Mouse (Mus musculus) duodenum, adult 2 months (tissue): ENCODE data around the gene Ubl4a. TPM values are rescaled to one million over a fixed set of nuclear protein-coding genes. Genes with fewer than 3 reads are reported as not detected.

Experiments used
- polyA plus RNA-seq: library from polyadenylated mRNA; depleted of rRNA; stranded (reverse); fragments of >200 nt; gene quantifications from 2 replicates; pipeline ENCODE4 v1.2.3, GENCODE M21; 2012; ENCODE audit warnings: low replicate concordance; rRNA removed

Ubl4a gene
- 32.7 and 36.9 TPM in 2 replicates for polyA plus RNA-seq

GRCm38 (mm10) chrX:74372888-74373549 lies at the start of gene Ubl4a, which contains the start of gene Slc10a3:
Gene Ubl4a (minus strand): TSS chrX:74373218.
Gene Slc10a3 (minus strand): TSS chrX:74373349.

GRCm38 (mm10) chrX:74392535-74393443 lies 19.8 kb upstream of the Ubl4a start, which contains the start of the genes Fam3a and Ikbkg:
Gene Fam3a (minus strand): TSS chrX:74393272.
Gene Ikbkg (plus strand): TSS chrX:74393290.

GRCm38 (mm10) chrX:74353467-74353770 lies 19.6 kb downstream of the Ubl4a start, which contains the start of gene Lage3:
Gene Lage3 (minus strand): TSS chrX:74353618.

GRCm38 (mm10) chrX:74328725-74329161 lies 44.3 kb downstream of the Ubl4a start, which contains the start of gene Plxna3:
Gene Plxna3 (plus strand): TSS chrX:74329066.

Other genes with a start within 250 kb of the Ubl4a start
- gene Opn1mw, start 245.8 kb downstream of the Ubl4a start, polyA plus RNA-seq, result not detected in 2 replicates
- gene Mecp2, start 237.9 kb downstream of the Ubl4a start, polyA plus RNA-seq, result 1.9 and 2.2 TPM in 2 replicates
- not detected in 2 replicates for gene Tex28, start 205.4 kb downstream of the Ubl4a start, polyA plus RNA-seq
- gene Tktl1, start 196.0 kb downstream of the Ubl4a start, polyA plus RNA-seq, result not detected in 2 replicates
- gene Flna, start 123.4 kb downstream of the Ubl4a start, polyA plus RNA-seq, result 252 and 315 TPM in 2 replicates
- 32.5 and 51.7 TPM in 2 replicates for gene Emd, start 118.5 kb downstream of the Ubl4a start, polyA plus RNA-seq
- 597 and 840 TPM in 2 replicates for gene Rpl10, start 102.4 kb downstream of the Ubl4a start, polyA plus RNA-seq
- 68.3 and 76.5 TPM in 2 replicates for gene Taz, start 91.3 kb downstream of the Ubl4a start, polyA plus RNA-seq
- gene Dnase1l1, start 90.9 kb downstream of the Ubl4a start, polyA plus RNA-seq, result 13.5 and 14.5 TPM in 2 replicates
- gene Atp6ap1, start 76.1 kb downstream of the Ubl4a start, polyA plus RNA-seq, result 124 and 181 TPM in 2 replicates
- 40.2 and 70.9 TPM in 2 replicates for gene Gdi1, start 68.2 kb downstream of the Ubl4a start, polyA plus RNA-seq
- gene Fam50a, start 60.2 kb downstream of the Ubl4a start, polyA plus RNA-seq, result 6.0 and 7.8 TPM in 2 replicates
- gene Plxna3, start 44.2 kb downstream of the Ubl4a start, polyA plus RNA-seq, result 2.7 and 6.4 TPM in 2 replicates
- gene Lage3, start 19.6 kb downstream of the Ubl4a start, polyA plus RNA-seq, result 16.5 and 24.4 TPM in 2 replicates
- gene Slc10a3, start 131 bp upstream of the Ubl4a start, polyA plus RNA-seq, result 11.5 and 11.9 TPM in 2 replicates
- gene Fam3a, start 20.1 kb upstream of the Ubl4a start, polyA plus RNA-seq, result 19.4 and 28.2 TPM in 2 replicates
- 5.4 and 6.6 TPM in 2 replicates for gene Ikbkg, start 20.1 kb upstream of the Ubl4a start, polyA plus RNA-seq
- gene G6pdx, start 56.0 kb upstream of the Ubl4a start, polyA plus RNA-seq, result 18.2 and 22.2 TPM in 2 replicates
- not detected in 2 replicates for gene Gm6880, start 108.2 kb upstream of the Ubl4a start, polyA plus RNA-seq
- not detected in 2 replicates for gene Olfr1326-ps1, start 201.7 kb upstream of the Ubl4a start, polyA plus RNA-seq
- not detected in 2 replicates for gene Olfr1325, start 219.5 kb upstream of the Ubl4a start, polyA plus RNA-seq